Mouse (Mus musculus): ENCODE data around the gene 4933417A18Rik.
"Not testable (repeated sequence)": the region's sequence is repeated elsewhere in the genome, so short reads cannot be mapped to it uniquely, and the experiment has no call there.

4933417A18Rik gene

DNA sequence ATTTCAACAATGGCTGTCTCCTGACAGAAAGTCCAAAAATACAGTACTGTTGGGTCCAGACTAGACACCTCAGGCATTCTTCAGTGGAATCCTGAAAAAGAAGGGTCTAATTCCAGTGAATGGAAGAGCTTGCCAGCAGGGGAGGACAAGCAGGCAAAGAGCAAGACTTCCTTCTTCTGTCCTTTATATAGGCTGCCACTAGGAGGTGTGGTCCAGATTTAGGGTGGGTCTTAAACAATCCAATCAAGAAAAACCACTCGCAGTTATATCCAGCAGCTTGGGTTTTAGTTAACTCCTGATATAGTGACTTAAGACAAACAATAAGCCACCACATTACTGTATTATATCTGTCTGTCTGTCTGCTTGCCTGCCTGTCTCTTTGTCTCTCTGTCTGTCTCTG, 49.6 kb downstream of the 4933417A18Rik start:
- no peak for DNase-seq (ENCODE audit: low spot score)

DNA sequence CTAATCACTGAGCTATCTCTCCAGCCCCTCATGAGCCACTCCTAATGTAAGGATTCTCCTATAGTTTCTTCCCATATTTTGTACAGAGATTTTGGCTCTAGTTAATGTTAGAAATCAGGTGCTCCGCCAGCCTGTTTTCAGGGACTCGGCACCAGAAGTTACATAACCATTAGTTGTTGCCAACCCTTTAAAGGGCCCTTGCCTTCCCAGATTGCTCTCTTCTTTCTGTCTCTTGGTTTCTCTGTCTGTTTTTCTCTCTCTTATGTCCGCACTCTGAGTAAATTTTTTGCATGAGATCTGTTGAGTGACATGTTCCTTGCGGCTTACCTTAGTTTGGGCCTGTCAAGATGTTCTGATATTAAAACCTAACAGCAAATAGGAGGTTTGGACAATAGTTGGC, 51.9 kb downstream of the 4933417A18Rik start:
- DNase-seq (ENCODE audit: low spot score): no peak

DNA sequence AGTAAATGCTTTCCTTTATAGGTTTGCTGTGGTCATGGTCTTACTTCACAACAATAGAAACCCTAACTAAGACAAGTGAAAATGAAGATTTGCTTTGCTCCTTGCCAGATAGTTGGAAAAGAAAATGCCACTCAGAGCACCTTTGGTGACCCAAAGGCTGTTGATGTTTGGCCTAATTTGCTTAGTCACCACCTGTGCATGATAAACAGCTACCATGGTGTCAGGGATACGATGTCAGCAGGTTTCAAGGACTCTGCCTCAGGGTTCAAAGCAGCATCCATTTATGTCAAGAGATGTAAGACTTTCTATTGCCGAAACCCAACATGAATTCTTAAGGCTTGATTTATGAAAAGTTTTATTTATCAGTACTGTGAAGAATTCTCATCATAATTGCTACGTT, 53.2 kb downstream of the 4933417A18Rik start:
- no peak for DNase-seq (ENCODE audit: low spot score)

DNA sequence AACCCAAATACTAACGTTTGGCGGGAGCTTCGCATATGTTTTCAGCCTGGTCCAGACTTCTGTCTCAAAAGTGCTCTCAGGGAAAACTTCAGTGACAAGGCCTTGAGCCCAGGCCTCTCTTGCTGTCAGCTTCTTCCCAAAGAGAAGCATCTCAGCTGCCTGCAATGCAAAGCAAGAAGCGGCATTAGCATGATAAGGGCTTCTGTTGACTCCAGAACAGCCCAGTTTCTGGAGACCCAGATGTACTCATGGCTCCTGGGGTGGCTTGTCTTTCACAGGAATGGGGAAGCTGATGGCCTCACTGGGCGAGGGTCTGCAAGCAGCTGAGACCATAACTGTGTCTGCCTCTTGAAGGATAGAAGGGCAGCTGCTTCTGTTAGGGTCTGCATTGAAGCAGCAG, 54.4 kb downstream of the 4933417A18Rik start:
- DNase-seq (ENCODE audit: low spot score): not testable (repeated sequence)

DNA sequence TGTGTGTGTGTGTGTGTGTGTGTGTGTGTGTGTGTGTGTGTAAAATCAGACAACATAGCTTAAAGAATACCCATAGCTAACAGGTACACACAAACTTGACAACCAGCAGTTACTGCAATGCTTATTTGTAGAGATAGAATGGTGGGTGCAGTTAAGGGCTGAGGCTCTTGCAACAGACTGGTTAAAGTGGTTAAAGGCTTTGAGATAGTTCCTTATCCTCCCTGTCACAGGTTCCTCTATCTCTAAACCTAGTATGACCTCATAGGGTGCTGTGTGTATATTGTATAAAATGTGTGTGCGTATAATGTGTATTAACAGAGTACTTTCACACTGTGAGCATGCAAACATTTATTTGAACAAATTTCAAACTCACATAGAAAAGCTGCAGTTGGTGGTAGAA, 59.3 kb downstream of the 4933417A18Rik start:
- DNase-seq (ENCODE audit: low spot score): not testable (repeated sequence)

DNA sequence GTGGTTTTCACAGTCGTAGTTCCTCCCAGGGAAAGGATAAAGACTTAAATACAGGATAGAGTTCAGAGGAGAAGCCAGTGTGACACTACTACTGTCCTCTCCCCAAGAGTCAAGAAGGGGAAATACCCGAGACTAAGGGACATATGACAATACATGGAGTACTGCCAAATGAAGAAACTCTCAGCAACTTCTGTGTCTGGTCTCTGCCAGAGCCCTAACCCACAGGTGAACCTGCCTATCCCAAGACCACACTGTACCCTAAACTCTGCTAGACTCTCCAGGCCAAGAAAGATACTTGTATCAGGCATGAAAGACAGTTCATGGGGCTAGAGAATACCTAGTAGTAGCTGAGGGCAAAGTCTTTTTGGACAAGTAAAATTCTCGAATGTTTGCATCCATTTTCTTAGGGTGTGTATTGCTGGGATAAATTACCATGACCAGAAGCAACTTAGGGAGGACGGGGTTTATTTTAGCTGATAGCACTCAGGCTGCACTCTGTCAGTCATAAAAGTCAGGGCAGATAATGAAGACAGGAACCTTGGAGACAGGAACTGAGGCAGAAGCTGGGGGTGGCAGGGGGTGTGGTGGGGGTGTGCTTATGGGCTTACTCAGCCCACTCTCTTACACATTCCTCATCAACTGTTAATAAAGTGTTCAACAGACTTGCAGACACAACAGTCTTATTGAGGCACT, 67.5 kb downstream of the 4933417A18Rik start:
- no peak for DNase-seq (ENCODE audit: low spot score)

DNA sequence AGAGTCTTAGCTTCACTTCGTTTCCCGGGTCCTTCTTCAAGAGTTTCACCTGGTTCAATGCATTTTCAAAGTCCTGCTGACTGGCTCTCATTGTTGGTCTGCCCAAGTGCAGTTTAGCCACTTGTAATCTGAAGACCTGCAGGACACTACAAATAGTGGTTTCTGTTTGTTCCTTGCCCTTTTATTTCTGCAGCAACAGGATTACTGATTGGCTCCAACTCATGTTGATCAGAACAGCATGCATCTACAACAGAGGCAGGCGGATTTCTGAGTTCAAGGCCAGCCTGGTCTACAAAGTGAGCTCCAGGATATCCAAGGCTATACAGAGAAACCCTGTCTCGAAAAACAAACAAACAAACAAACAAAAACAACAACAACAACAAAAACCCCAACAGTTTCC, 68.9 kb downstream of the 4933417A18Rik start:
- DNase-seq (ENCODE audit: low spot score): no peak

DNA sequence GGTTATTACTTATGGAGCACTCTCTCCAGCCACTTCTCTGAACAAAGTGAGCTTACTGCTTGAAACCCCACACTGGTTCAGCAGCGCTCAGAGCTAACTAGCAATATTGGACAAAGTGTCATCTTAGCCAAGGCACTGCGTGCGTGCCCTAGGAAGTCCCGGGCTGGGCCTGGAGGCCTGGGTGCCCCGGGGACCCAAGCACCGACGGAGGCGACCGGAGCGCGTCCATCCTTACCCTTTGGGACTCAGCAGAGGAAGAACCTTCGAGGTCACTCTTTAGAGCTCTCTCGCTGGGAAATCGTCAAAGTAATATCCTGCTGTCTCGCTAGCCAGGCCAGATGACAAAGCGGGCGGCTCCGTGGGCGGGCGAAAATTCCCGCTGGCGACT, 69.4 kb downstream of the 4933417A18Rik start:
- no peak for DNase-seq (ENCODE audit: low spot score)

DNA sequence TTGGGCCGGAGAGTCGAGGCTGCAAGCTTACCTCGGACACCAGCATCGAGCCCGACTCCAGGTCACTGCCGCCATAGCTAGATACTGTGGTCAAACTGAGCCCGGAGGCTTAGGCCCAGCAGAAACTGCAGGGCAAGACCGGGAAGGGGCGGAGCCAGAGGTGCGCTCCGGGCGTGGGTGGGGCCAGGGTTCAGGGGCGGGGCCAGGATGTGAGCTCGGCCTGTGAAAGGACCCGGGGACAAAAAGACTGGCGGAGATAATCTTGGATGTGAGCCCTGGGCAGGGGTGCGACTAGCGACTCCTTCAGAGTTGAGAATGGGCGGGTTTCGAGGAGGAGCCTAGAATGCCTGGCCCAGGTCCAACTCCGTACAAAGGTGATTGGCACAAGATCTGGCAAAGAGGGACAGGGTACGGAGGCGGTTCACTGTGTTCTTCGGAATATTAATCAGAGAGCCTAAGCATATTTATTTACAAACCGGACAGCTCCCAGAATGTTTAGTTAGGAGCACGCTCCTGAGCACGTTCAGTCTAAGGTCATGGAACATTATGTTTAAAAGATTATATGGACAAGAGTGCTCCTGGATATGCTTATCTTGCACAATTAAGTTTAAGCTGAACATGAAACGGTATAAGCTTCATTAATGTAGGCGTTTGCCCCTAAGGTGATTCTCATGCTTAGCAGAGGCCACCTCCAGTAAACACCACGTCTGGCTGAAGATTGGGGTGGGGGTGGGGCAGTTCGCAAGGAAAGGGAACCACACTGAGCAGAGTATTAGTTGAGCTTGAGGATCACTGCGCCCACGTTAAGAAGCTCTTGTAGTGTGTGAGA, 70.0 kb downstream of the 4933417A18Rik start:
- DNase-seq (ENCODE audit: low spot score): peak; percentile 72

DNA sequence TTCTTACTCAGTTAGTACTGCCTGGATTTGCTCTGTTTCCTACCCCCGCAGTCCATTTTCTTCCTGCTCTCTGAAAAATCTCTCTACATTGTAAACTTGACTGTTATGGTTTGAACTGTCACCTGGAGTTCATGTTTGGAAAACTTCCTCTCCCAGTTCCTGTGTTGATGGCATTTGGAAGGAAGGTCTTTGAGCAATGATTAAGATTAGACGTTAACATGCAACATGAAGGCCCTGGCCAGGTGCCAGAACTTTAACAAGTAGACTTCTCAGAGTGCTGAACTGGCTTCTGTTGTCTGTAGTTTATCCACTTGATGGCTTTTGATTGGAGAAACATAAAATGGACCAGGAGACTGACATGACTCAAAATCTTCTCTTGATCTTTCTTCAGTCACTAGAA, 71.7 kb downstream of the 4933417A18Rik start:
- no peak for DNase-seq (ENCODE audit: low spot score)
